Mouse (Mus musculus): ENCODE results near the gene Cpsf6.

DNA sequence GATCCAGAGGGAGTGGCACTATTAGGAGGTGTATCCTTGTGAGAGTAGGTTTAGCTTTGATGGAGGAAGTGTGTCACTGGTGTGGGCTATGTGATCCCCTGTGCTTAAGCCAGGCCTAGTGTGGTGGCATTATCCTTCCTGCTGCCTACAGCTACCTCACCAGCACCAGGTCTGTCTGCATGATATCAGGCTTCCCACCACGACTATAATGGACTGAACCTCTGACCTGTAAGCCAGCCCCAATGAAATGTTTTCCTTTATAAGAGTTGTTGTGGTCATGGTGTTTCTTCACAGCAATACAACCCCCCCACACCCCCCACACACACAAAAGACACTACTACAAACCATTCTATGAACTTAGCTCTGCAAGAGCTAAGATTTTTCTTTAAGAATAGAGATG, 34.9 kb upstream of the Cpsf6 start:
- TF ChIP-seq CTCF (IDR thresholded peaks at IDR 0.05; ENCODE audit: control insufficient read depth, insufficient read depth, insufficient read length) = no peak
- TF ChIP-seq USF1 (IDR thresholded peaks at IDR 0.05; ENCODE audit: low read depth) = no peak
- no peak for TF ChIP-seq MAX (IDR thresholded peaks at IDR 0.05)
- TF ChIP-seq MYOG (IDR thresholded peaks at IDR 0.05; ENCODE audit: control insufficient read depth, extremely low read depth, insufficient read length) = no peak
- TF ChIP-seq MYOD1 (IDR thresholded peaks at IDR 0.05; ENCODE audit: control insufficient read depth, insufficient read length, low read depth) = no peak
- TF ChIP-seq FOSL1 (IDR thresholded peaks at IDR 0.05; ENCODE audit: insufficient read depth, low read length, poor library complexity, severe bottlenecking) = no peak
- TF ChIP-seq CEBPB (IDR thresholded peaks at IDR 0.05; ENCODE audit: low read depth) = no peak

All from C2C12 (cell line).